Mouse (Mus musculus): ENCODE results near the gene Nkrf.

Gene Nkrf

DNA sequence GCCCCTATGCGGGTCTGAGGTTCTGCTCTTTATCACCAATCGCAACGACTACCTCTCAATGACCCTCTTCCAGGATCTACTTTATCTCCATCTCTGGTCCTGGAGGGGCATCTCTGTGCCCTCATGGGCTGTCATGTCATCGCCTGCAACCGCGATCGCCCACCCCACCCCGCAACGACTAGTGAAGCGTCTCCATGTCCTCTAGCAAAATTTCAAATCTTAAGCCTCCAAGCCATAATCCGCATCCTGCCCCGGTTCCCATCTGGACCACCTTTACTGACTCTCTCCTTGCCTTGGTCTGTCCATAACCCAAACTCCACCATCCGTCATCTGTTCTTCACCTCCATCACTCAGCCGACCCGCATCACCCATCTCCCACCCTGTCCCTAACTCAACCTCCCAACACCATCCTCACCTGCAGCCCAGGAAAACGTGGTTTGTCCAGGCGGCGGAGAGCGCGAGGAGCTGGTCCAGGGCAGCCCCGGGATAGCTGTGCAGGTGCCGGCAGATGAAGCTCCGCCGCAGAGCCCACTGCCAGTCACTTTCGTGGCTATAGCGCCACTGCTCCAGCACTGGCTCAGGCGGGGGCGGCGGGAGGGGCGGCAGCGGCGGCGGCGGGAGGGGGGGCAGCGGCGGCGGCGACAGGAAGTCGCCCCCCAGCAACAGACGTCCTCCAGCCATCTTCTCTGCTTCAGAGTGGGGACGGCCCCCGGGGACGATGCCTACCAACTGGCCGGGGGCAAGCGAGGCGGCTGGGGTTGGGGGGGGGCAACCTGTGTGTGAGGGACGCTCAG, at the start of gene Nkrf:
Gene Nkrf (minus strand): TSS at position 579 of the 794 bp plus-strand sequence.
- DNase-seq (ENCODE audit: low read depth, low spot score) = peak; percentile 20

DNA sequence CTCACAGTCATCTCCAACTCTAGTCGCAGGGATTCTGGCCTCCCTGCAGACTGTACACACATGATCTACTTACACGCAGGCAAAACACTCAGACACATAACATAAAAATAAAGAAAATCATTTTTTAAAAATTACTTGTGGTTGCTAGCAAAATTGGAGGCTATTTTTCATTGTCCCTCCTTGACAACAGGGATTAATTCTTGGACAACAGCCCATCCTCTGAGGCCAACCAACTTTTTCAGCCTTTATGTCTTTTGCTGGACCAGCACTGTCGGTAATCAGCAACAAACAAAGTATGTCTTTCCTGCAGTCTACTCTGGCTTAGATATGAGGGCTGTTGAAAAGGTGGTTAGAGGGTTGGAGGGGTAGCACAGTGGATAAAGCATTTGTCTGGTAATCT, 38.4 kb upstream of the Nkrf start:
- DNase-seq (ENCODE audit: low read depth, low spot score) = no peak

DNA sequence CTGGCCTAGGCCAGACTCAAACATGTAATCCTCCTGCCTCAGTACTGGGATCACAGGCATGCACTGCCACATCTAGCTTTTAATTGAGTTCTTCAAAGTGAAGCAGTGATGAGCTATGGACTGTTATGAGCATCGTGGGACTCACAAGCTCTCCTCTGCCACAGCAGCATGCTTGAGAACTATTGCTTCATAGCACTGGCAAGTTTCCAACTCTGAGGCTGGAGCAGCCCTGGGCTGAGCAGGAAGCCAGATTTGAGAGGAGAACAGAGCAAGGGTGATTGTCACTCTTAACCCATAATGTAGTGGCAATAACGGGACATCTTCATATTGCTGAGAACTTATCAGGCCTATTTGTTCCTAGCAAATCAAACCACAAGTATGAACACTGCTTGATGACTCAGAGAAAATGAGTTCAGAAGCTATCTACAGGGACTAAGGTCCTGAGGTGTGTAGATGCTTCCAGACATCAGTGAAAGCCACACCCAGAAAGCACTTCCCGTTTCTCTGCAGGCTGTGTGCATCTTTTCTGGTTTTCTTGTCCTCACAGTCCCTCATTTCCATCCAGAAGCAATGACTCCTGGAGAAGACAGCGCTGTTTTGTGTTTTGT, 37.2 kb upstream of the Nkrf start:
- no peak for DNase-seq (ENCODE audit: low read depth, low spot score)

DNA sequence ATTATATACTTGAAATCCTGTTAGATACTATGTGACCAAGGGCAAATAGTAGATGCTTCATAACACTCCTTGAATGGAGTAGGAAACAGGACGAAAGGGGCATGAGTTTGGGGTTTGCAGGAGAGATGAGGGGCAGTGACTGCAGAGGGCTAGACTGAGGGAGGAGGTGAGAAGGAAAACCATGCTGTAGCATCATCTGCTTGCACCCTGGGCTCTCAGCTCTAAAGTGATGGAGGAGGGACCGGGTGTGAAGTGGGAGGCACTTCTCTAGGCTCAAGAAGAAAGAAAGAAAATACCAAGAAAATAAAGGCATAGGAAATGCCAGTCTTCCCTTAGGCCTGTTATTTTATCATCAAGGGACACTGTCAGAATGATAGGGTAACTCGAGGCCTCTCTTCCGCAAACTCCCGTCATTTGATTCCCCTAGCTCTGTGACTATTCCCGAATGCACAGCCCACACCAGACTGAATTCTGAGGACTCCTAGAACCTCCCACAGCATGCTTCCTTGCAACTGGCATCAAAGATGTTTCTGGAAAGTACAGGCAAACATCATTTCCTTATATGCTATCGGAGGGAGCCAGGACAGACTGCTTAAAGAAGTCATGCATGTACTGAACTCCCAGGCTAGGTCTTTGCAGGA, 32.7 kb upstream of the Nkrf start:
- no peak for DNase-seq (ENCODE audit: low read depth, low spot score)

DNA sequence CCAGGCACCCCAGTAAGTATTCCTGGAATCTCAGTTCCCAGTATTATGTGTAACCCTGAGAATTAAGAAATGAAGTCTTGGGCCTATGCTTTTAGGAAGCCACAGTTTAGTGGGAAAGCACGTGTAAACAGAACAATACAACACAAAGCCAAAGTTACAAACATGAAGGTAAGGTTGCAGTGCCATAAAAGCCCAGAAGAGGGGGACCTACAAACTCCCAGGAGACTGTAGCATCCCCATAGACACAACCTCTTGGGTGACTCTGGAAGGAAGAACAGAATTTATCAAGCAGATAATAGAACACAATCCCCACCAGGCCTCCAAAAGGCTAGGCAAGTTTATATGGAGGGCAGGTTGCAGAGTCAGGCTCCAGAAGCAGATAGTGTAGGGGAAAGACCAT, 27.9 kb upstream of the Nkrf start:
- DNase-seq (ENCODE audit: low read depth, low spot score) = peak; percentile 38

DNA sequence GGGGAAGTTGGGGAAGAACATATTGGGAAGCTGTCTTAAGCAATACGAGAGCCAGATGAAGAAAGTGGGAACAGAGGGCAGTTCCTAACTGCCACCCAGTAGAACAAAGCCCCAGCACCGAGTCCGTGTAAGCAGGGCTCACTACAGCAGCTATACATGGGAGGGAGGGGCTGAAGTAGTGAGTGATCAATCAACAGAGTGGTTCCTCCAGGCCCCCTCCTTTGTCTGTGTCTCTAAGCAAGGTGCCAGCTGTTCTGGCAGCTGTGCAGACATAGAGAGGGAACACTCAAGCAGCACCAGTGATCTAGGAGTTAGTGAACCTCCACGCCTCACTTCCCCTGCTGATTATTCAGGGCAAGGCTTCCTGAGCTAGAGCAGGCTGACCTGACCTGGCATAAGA, 27.0 kb upstream of the Nkrf start:
- peak; percentile 18 for DNase-seq (ENCODE audit: low read depth, low spot score)

DNA sequence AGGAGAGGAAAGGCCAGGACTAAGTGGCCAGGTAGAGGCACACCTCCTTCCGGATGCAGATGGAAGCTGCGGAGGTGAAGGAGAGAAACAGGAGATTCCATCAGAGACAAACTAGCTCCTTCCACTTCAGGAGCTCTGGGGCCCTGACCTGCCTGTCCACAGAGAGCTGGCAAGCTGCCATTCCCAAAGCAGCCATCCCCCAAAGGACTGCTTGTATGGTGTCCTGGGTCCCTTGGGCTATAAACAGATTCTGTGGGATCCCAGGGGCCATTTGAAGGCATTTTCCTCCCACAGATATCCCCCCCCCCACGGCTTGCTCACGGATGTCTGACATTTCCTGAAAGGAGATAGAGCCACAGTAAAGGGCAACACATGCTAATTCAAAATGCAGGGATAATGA, 26.1 kb upstream of the Nkrf start:
- no peak for DNase-seq (ENCODE audit: low read depth, low spot score)

DNA sequence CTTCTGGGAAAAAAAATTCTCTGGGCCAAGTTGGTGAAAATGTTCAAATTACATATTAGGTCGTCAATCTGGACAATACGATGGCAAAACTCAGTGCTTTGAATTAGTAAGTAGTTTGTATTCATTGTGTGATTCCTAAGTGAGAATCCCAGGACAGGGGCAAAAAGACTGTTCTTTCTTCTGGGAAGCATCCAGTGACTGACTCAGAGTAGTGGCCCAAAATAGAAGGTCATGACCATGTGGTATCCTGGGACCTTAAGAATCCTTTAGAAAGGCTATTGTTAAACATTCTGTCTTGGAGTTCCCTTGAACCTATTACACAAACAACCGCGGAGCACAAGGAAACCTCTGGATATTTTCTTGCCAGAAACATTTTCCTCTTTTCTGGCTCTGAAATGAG, 18.6 kb upstream of the Nkrf start:
- DNase-seq (ENCODE audit: low read depth, low spot score) = no peak

DNA sequence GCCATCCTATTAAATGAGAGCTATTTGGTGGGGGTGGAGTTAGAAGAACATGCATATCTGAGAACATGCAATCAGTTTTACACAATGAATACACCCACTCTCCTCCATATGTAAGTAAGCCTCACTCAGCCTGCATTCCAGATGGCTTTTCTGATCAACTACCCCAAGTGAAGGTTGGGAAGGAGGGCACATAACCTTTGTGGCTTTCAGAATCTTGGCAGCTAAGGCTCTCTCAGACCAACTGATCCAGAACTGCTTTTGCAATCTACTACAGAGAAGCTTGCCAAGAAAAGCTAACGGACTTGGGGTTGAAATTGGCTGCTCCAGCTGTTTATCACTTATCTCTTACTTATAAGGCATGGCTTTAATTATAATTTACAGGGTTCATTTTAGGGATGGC, 15.1 kb upstream of the Nkrf start:
- DNase-seq (ENCODE audit: low read depth, low spot score) = no peak

DNA sequence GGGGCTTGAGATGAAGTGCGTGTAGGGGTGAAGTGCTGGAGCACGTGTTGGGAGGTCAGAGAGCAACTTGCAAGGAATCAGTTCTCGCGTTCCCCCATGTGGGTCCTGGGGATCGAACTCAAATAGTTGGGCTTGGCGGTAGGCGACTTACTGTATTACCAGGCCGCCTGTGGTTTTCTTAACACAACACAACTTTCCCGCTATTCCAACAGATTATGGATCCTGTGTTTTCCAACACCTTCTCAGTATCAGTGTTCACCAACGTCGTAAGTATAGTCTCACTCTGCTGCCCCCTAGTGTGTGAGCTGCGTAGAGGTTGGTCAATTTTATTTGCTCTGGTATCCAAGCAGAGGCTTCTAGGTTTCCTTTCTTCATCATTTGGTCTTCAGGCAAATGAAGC, 8.6 kb upstream of the Nkrf start:
- DNase-seq (ENCODE audit: low read depth, low spot score) = peak; percentile 66

DNA sequence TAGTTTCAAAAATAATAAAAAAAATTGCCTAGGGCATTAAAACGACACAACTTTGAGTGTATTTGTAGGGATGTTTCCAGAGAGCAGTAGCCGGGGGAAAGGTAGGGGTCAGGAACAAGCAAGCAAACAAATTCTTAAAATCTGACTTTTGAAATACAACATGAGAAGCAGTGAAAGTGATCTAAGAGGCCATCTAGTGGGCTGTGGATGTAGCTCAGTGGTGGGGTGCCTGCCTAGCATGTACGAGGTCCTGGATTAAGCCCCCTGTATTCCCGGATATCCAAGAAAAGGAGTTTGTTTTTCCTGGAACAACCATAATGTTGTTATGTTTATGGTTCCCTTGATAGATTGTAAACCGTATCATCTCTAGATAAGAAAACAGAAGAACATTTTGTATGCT, 3.8 kb upstream of the Nkrf start:
- no peak for DNase-seq (ENCODE audit: low read depth, low spot score)

DNA sequence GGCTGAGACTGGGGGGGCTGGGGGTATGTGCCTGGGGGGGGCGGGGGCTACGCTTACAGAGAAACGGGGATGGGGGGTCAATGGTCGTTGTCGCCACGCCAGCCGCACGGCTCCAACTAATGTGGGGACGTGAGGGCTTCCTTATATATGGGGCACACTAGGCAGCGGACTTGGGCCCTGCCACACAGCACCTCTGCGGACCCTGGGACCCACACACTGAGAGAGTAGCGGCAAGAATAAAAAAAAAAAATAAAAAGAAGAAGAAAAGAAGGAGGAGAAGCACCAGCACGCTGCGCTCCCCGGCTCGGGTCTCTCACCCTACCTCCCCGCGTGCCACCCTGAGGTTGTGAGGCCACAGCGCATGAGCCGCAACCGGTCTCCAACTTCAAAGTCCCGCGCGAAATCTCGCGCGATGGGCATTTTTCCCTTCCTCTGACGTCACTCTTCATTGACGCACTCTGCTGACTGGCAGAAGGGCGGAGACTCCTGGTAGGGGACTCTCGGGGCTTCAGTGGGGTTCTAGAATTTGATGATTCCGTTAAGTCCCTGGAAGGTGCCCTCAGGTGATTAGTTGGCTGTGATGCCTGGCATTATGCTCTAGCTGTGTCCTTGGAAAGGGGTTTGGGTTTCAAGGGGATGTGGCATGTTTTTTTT, 543 bp upstream of the Nkrf start:
- peak; percentile 95 for DNase-seq (ENCODE audit: low read depth, low spot score)

DNA sequence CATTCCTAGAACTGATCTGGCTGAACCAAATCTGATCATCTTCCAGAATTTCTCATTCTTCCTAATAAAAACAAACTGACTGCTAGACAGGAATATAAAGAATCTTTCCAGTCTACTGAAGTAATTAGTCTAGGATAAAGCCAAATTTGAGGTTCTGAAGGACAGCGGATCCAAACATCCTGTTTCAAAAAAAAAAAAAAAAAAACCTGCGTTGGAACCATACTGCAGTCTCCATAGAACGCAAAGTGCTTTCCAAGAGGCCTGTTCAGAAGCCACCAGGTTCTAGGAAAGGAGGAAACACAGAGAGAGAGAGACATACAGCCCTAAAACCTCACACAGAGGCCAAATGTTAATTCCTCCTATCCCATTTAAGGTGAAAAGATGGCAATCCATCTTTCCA, 1.0 kb downstream of the Nkrf start:
- no peak for DNase-seq (ENCODE audit: low read depth, low spot score)

DNA sequence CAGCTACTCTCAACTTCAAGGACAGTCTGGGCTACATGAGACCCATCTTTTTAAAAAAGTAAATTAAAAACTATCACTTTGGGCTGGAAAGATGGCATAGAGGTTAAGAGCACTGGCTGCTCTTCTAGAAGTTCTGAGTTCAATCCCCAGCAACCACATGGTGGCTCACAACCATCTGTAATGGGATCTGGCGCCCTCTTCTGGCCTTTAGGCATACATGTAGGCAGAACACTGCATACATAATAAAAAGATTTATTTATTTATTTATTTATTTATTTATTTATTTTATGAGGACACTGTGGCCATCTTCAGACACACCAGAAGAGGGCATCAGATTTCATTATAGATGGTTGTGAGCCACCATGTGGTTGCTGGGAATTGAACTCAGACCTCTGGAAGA, 3.8 kb downstream of the Nkrf start:
- DNase-seq (ENCODE audit: low read depth, low spot score) = peak; percentile 63

DNA sequence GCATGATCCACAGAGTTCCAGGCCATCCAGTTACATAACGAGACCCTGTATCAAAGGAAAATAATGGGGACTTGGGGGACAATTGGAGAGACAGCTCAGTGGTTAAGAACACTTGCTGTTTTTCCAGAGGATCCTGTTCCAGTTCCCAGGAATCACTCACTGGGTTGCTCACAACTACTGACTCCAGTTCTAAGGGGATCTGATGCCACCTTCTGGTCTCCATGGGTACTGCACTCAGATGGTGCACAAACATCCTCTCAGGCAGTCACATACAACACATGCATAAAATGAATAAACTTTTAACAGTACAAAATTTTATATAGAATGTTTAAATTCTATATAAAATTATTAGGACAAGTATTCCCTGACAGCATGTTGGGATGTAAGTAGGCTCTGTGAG, 18.0 kb downstream of the Nkrf start:
- DNase-seq (ENCODE audit: low read depth, low spot score) = peak; percentile 72

DNA sequence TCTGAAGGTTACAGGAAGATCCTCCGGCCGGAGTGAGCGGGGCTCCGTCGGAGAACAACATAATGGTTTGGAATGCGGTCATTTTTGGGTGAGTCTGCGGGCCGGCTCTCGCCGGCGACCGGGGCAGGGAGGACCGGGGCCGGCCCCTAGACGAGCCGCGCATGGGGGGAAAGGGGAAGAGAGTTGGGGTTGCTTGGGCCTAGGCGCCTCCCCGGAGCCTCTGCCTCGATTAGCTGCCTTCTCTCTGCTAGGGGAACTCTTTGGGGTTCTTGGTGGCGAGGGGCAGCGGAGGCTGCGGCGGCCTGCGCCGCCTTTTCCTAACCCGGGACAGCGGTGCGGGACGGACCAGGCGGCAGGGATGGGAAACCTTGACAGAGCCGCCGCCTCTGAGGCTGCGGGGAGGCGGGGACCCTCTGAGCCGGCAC, 28.0 kb downstream of the Nkrf start:
- peak; percentile 14 for DNase-seq (ENCODE audit: low read depth, low spot score)

DNA sequence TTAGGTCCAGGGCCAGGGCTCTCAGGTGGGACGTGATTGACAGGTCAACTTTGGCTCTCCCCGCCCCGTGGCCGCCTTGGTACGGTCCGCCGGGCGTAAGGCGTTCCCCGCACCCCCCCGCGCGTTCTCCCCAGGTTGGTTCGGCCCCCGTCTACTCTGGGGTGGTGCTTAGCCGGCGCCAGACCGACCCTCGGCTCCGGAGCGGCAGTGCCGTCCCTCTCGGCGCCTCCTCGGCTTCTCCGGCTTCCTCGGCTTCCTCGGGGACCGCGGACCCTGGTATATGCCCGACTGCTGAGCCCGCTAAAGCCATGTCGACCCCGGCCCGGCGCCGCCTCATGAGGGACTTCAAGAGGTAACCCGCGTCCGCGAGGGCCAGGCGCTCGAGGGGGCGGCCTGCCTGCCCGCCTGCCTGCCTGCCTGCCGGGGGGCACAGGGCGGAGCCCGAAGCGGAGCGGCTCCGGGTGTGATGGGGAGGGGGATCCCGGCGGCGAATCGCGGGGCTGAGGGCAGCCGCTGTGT, 28.5 kb downstream of the Nkrf start:
- peak; percentile 95 for DNase-seq (ENCODE audit: low read depth, low spot score)

DNA sequence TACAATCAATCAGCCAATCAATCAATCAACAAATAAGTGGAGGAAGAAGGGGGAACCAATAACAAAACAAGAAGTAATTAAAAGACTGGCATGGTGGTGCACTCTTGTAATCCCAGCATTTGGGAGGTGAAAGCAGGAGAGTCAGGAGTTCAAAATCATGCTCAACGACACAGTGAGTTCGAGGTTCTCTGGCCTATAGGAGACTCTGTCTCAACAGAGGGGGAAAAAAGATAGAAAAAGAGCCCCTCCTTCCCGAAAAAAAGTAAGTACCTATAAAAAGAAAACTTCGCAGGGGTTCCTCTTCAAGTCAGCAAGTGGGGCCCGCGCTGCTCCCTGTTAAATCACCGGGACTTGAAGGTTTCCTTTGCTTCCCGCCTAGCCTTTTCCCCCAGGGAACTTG, 28.9 kb downstream of the Nkrf start, which contains the start of the genes Ube2a and C330007P06Rik:
Gene Ube2a (plus strand): TSS at position 136 of the 400 bp plus-strand sequence.
Gene C330007P06Rik (minus strand): TSS at position 347 of the 400 bp plus-strand sequence.
- no peak for DNase-seq (ENCODE audit: low read depth, low spot score)

DNA sequence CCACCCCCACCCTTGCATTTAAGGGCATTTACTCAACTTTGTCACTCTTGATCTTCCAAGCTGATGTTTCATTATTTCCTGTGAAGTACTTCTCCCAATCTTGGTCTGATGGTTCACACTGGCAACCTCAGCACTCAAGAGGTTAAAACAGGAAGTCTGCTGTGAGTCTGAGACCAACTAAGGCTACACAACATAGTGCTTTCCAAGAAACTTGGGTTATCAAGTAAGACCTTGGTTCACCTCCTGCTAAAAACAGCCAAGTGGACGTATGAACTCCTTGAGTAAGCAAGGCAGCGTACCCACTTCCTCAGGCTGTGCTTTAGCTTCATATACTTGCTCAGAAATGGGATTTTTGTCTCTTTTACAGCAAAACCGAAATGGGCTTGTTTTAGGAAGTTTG, 32.3 kb downstream of the Nkrf start:
- no peak for DNase-seq (ENCODE audit: low read depth, low spot score)

DNA sequence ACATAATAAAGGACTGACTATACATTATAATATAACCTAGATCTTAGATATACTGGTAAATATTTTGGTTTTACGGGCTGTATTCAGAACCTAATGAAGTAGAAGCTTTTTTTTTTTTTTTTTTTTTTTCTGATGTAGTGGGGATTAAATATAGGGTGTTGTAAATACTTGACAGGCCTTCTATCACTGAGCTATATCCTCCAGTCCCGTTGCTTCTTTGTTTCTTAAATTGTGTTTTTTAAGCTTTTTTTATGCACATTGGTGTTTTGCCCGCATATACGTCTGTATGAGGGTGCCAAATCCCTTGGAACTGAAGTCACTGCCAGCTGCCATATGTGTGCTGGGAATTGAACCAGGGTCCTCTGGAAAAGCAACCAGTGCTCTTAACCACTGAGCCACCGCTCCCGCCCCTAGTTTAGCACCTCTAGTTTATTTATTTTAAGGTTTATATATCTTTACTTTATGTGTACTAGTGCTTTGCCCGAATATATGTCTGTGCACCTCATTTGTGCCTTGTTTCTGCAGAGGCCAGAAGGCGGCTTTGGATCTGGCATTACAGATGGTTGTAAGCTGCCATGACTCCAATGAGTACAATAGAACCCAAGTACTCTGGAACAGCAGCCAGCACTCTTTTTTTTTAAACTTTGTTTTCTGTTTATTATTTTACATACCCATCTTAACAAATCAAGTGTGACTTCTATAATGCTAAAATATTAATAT, 37.9 kb downstream of the Nkrf start:
- peak; percentile 3 for DNase-seq (ENCODE audit: low read depth, low spot score)
